Mouse (Mus musculus): ENCODE results near the gene Gm37240. TPM values are rescaled to one million over a fixed set of nuclear protein-coding genes. Genes with fewer than 3 reads are reported as not detected.

Gm37240 gene
- total RNA-seq, 1 experiment: 1.2 TPM

- no peaks in the 10 kb centered on the region for H3K36me3 ChIP-seq (ENCODE audit: control insufficient read depth, insufficient read depth, low read length, poor library complexity, severe bottlenecking)
- H3K4me1 ChIP-seq (ENCODE audit: control insufficient read depth in 2 of 2, insufficient read depth in 2 of 2, low read length in 2 of 2, poor library complexity in 1 of 2): no peaks in the 10 kb centered on the region
- no peak overlapping the region for H3K4me3 ChIP-seq (ENCODE audit: insufficient read depth in 1 of 2, low read depth in 1 of 2, low read length in 2 of 2, poor library complexity in 1 of 2, severe bottlenecking in 1 of 2)
- TF ChIP-seq ZC3H11A (IDR thresholded peaks at IDR 0.05; ENCODE audit: borderline replicate concordance, low read depth, low read length) (no peak), CHD2 (IDR thresholded peaks at IDR 0.05; ENCODE audit: low read depth, low read length) (no peak), MAFK (IDR thresholded peaks at IDR 0.05; ENCODE audit: insufficient read depth, low read depth, low read length) (no peak), ZNF384 (IDR thresholded peaks at IDR 0.05; ENCODE audit: low read depth, low read length) (no peak), HCFC1 (IDR thresholded peaks at IDR 0.05; ENCODE audit: borderline replicate concordance, insufficient read depth, low read length) (no peak)
- in situ Hi-C loops (cut with MboI; ENCODE audit: low sequenced_read_pairs in 2 of 2, unreplicated experiment in 2 of 2): no loop called here
- no peak overlapping the region for H3K27ac ChIP-seq (ENCODE audit: insufficient read depth, low read depth, low read length, poor library complexity, severe bottlenecking)
- DNase-seq (ENCODE audit: low read depth, low spot score): no peak
- H3K9ac ChIP-seq (ENCODE audit: insufficient read depth, low read depth, low read length, poor library complexity, severe bottlenecking): no peak overlapping the region
- H3K9me3 ChIP-seq (ENCODE audit: control insufficient read depth, insufficient read depth, low read depth, low read length): no peaks in the 10 kb centered on the region
Observed at GRCm38 (mm10) chr3:85764937-85765337, 122.4 kb downstream of the Gm37240 start.

GRCm38 (mm10) chr3:85764008-85764834 lies 123.1 kb downstream of the Gm37240 start:
- Histone ChIP-seq H3K4me1 (ENCODE audit: control insufficient read depth in 2 of 2, insufficient read depth in 2 of 2, low read length in 2 of 2, poor library complexity in 1 of 2) (no peaks in the 10 kb centered on the region), H3K9ac (ENCODE audit: insufficient read depth, low read depth, low read length, poor library complexity, severe bottlenecking) (no peak overlapping the region), H3K36me3 (ENCODE audit: control insufficient read depth, insufficient read depth, low read length, poor library complexity, severe bottlenecking) (no peaks in the 10 kb centered on the region), H3K4me3 (ENCODE audit: insufficient read depth in 1 of 2, low read depth in 1 of 2, low read length in 2 of 2, poor library complexity in 1 of 2, severe bottlenecking in 1 of 2) (no peak overlapping the region), H3K27ac (ENCODE audit: insufficient read depth, low read depth, low read length, poor library complexity, severe bottlenecking) (no peak overlapping the region), H3K9me3 (ENCODE audit: control insufficient read depth, insufficient read depth, low read depth, low read length) (no peaks in the 10 kb centered on the region)
- in situ Hi-C loops (cut with MboI; ENCODE audit: low sequenced_read_pairs in 2 of 2, unreplicated experiment in 2 of 2): no loop called here
- no peak for TF ChIP-seq HCFC1 (IDR thresholded peaks at IDR 0.05; ENCODE audit: borderline replicate concordance, insufficient read depth, low read length)
- no peak for TF ChIP-seq MAFK (IDR thresholded peaks at IDR 0.05; ENCODE audit: insufficient read depth, low read depth, low read length)
- no peak for TF ChIP-seq ZNF384 (IDR thresholded peaks at IDR 0.05; ENCODE audit: low read depth, low read length)
- no peak for TF ChIP-seq CHD2 (IDR thresholded peaks at IDR 0.05; ENCODE audit: low read depth, low read length)
- no peak for TF ChIP-seq ZC3H11A (IDR thresholded peaks at IDR 0.05; ENCODE audit: borderline replicate concordance, low read depth, low read length)
- no peak for DNase-seq (ENCODE audit: low read depth, low spot score)

- no peak for DNase-seq (ENCODE audit: low read depth, low spot score)
- no peak for TF ChIP-seq HCFC1 (IDR thresholded peaks at IDR 0.05; ENCODE audit: borderline replicate concordance, insufficient read depth, low read length)
- TF ChIP-seq CHD2 (IDR thresholded peaks at IDR 0.05; ENCODE audit: low read depth, low read length): no peak
- TF ChIP-seq MAFK (IDR thresholded peaks at IDR 0.05; ENCODE audit: insufficient read depth, low read depth, low read length): no peak
- no peak for TF ChIP-seq ZC3H11A (IDR thresholded peaks at IDR 0.05; ENCODE audit: borderline replicate concordance, low read depth, low read length)
- TF ChIP-seq ZNF384 (IDR thresholded peaks at IDR 0.05; ENCODE audit: low read depth, low read length): no peak
- no peaks in the 10 kb centered on the region for H3K4me1 ChIP-seq (ENCODE audit: control insufficient read depth in 2 of 2, insufficient read depth in 2 of 2, low read length in 2 of 2, poor library complexity in 1 of 2)
- in situ Hi-C loops (cut with MboI; ENCODE audit: low sequenced_read_pairs in 2 of 2, unreplicated experiment in 2 of 2): no loop called here
- H3K9me3 ChIP-seq (ENCODE audit: control insufficient read depth, insufficient read depth, low read depth, low read length): no peaks in the 10 kb centered on the region
- no peaks in the 10 kb centered on the region for H3K36me3 ChIP-seq (ENCODE audit: control insufficient read depth, insufficient read depth, low read length, poor library complexity, severe bottlenecking)
- H3K9ac ChIP-seq (ENCODE audit: insufficient read depth, low read depth, low read length, poor library complexity, severe bottlenecking): no peak overlapping the region
- H3K4me3 ChIP-seq (ENCODE audit: insufficient read depth in 1 of 2, low read depth in 1 of 2, low read length in 2 of 2, poor library complexity in 1 of 2, severe bottlenecking in 1 of 2): no peak overlapping the region
- no peak overlapping the region for H3K27ac ChIP-seq (ENCODE audit: insufficient read depth, low read depth, low read length, poor library complexity, severe bottlenecking)
Observed at GRCm38 (mm10) chr3:85757944-85758343, 129.4 kb downstream of the Gm37240 start.

DNA sequence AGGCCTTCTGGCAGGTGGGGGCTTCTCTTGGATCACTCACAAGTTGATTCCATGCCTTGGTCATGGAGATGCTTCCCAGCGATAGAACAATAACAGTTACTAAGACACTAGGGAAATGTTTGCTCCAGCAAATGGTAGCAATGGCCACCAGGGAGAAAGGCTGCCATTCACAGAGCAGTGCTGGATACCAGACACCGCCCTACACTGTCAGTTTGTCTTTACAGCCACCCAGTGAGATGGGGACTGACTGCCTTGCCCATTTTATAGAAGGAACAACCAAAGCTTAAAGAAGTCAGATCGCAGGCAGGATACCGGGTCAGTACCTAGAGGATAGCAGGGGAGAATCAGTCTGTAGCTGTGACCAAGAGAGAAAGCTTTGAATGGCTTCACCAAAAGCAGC lies 129.9 kb downstream of the Gm37240 start:
- no peak overlapping the region for H3K9ac ChIP-seq (ENCODE audit: insufficient read depth, low read depth, low read length, poor library complexity, severe bottlenecking)

More for the DNA sequence above, 129.9 kb downstream of the Gm37240 start:
- no peaks in the 10 kb centered on the region for H3K9me3 ChIP-seq (ENCODE audit: control insufficient read depth, insufficient read depth, low read depth, low read length)
- no peak overlapping the region for H3K27ac ChIP-seq (ENCODE audit: insufficient read depth, low read depth, low read length, poor library complexity, severe bottlenecking)
- no peaks in the 10 kb centered on the region for H3K36me3 ChIP-seq (ENCODE audit: control insufficient read depth, insufficient read depth, low read length, poor library complexity, severe bottlenecking)
- no peak for DNase-seq (ENCODE audit: low read depth, low spot score)
- no peaks in the 10 kb centered on the region for H3K4me1 ChIP-seq (ENCODE audit: control insufficient read depth in 2 of 2, insufficient read depth in 2 of 2, low read length in 2 of 2, poor library complexity in 1 of 2)
- H3K4me3 ChIP-seq (ENCODE audit: insufficient read depth in 1 of 2, low read depth in 1 of 2, low read length in 2 of 2, poor library complexity in 1 of 2, severe bottlenecking in 1 of 2): no peak overlapping the region
- in situ Hi-C loops (cut with MboI; ENCODE audit: low sequenced_read_pairs in 2 of 2, unreplicated experiment in 2 of 2): no loop called here
- no peak for TF ChIP-seq CHD2 (IDR thresholded peaks at IDR 0.05; ENCODE audit: low read depth, low read length)
- no peak for TF ChIP-seq ZC3H11A (IDR thresholded peaks at IDR 0.05; ENCODE audit: borderline replicate concordance, low read depth, low read length)
- no peak for TF ChIP-seq MAFK (IDR thresholded peaks at IDR 0.05; ENCODE audit: insufficient read depth, low read depth, low read length)
- TF ChIP-seq HCFC1 (IDR thresholded peaks at IDR 0.05; ENCODE audit: borderline replicate concordance, insufficient read depth, low read length): no peak
- TF ChIP-seq ZNF384 (IDR thresholded peaks at IDR 0.05; ENCODE audit: low read depth, low read length): no peak

All from ES-E14 (cell line).